ENCODE assay signal across 10 mouse cellular contexts in the genomic region with DNA sequence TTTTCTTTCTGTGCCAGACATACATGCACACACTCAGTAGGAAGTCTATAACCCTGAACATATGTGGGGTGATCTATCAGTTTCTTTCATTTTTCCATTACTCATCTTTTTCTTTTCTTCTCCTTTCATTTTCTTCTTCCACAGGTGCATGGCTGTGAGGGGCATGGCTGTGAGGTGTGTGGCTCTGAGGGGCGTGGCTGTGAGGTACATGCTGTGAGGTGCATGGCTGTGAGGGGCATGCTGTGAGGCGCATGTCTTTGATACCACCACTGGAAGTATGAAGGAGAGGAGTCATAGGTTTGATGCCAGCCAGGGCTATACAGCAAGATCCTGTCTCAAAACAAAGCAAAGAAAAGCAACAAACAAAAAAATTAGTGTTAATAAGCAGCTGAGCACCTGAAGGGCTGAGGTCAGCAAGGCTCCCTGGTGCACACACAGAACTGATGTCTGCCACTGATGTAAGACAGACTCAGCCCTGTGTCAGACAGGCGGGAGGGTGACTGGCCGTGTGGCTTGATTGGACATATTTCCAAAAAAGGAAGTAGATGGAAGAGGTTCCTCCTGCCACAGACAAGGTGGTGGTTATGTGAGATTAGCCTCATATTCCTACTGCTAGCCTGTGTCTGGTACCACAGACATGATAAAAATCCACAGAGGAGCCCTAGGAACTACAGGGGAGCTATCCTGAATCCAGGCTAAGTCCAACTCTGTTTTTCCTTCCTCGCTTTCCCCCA. TPM values are rescaled to one million over a fixed set of nuclear protein-coding genes. Genes with fewer than 3 reads are reported as not detected.
A peak's percentile ranks its signal among the peaks of the same experiment; 100 is the strongest.
DNase-seq lines count a peak whose midpoint lies in the region; ATAC-seq and TF ChIP-seq lines count a peak whose summit lies in the region.
"Had no signal": no experiment of that assay in that cellular context is flagged by ENCODE, and none has a peak within 500 bp of the region (broad histone marks: within the 10 kb centered on the region; RNA-seq: fewer than 3 reads in every experiment).

No protein-coding gene starts in this region.

- whole genome bisulfite sequencing in heart, postnatal 0 days = 51% methylated on average over 5 of the region's 5 CpGs
- WGBS in midbrain, embryonic 16.5 days = 86% methylated on average over 5 of the region's 5 CpGs

- H3K9ac ChIP-seq in heart, postnatal 0 days (replicated peaks; ENCODE audit: low read depth, low read length) = 0 out of 2 replicates have a peak overlapping the region, but pooled peaks have one; percentile 3
- H3K9ac ChIP-seq in midbrain, embryonic 16.5 days (ENCODE audit: low read depth, low read length) = no peak overlapping the region
- H3K9ac ChIP-seq: limb, embryonic 12.5 days; midbrain, embryonic 13.5 days had no signal

- no peaks in the 10 kb centered on the region for H3K27me3 ChIP-seq in heart, postnatal 0 days (ENCODE audit: control insufficient read depth, insufficient read depth, low read length)
- H3K27me3 ChIP-seq in midbrain, embryonic 16.5 days (ENCODE audit: control insufficient read depth, insufficient read depth, low read depth, low read length) = no peaks in the 10 kb centered on the region
- H3K27me3 ChIP-seq: limb, embryonic 12.5 days; midbrain, embryonic 13.5 days had no signal

- DNase-seq in adrenal gland, postnatal 14 days = peak; percentile 8
- no peak for DNase-seq in adrenal gland, postnatal 10 days
- DNase-seq in B cell, adult 2 months = peak; percentile 46 to 52
- DNase-seq in heart, postnatal 0 days (ENCODE audit: low spot score) = peak; percentile 31
- DNase-seq in adrenal gland, postnatal 25 days = no peak
- no peak for DNase-seq in left cerebral cortex, postnatal 36 days (ENCODE audit: low spot score in 2 of 2)

- H3K9me3 ChIP-seq in heart, postnatal 0 days (replicated peaks; ENCODE audit: control insufficient read depth, low read length) = peaks cover 7% of the 10 kb centered on the region
- H3K9me3 ChIP-seq in midbrain, embryonic 16.5 days (replicated peaks; ENCODE audit: control insufficient read depth, low read length, poor library complexity, severe bottlenecking) = no peaks in the 10 kb centered on the region
- H3K9me3 ChIP-seq: limb, embryonic 12.5 days; midbrain, embryonic 13.5 days had no signal

- no peak for TF ChIP-seq CTCF in heart, postnatal 0 days (IDR thresholded peaks at IDR 0.05; ENCODE audit: low read depth)

- no peaks in the 10 kb centered on the region for H3K36me3 ChIP-seq in heart, postnatal 0 days (replicated peaks; ENCODE audit: control insufficient read depth, insufficient read depth, low read length)
- no peaks in the 10 kb centered on the region for H3K36me3 ChIP-seq in midbrain, embryonic 16.5 days (ENCODE audit: control insufficient read depth, insufficient read depth, low read length)
- H3K36me3 ChIP-seq: limb, embryonic 12.5 days; midbrain, embryonic 13.5 days had no signal

- peak overlapping the region; percentile 32; the same call in 1 of the 2 replicates for H3K4me2 ChIP-seq in heart, postnatal 0 days (ENCODE audit: low read depth, low read length)
- H3K4me2 ChIP-seq in midbrain, embryonic 16.5 days (ENCODE audit: low read length) = no peak overlapping the region
- H3K4me2 ChIP-seq: limb, embryonic 12.5 days; midbrain, embryonic 13.5 days had no signal

- H3K4me1 ChIP-seq in heart, postnatal 0 days (ENCODE audit: control insufficient read depth, insufficient read depth) = peaks cover 37% of the 10 kb centered on the region
- no peaks in the 10 kb centered on the region for H3K4me1 ChIP-seq in midbrain, embryonic 16.5 days (ENCODE audit: control insufficient read depth, insufficient read depth, low read length)
- H3K4me1 ChIP-seq: limb, embryonic 12.5 days; midbrain, embryonic 13.5 days had no signal

- ATAC-seq in heart, postnatal 0 days (ENCODE audit: insufficient read depth, low read depth) = peak; percentile 28; the same call in 1 of the 2 replicates
- ATAC-seq in megakaryocyte, adult 5-6 weeks (ENCODE audit: poor library complexity, severe bottlenecking) = peak; percentile 93
- no peak for ATAC-seq in midbrain, embryonic 16.5 days
- ATAC-seq: midbrain, embryonic 13.5 days had no signal

- no peak for TF ChIP-seq EP300 in heart, postnatal 0 days (IDR thresholded peaks at IDR 0.05; ENCODE audit: low read depth)

- no peak overlapping the region for H3K4me3 ChIP-seq in heart, postnatal 0 days (ENCODE audit: low read depth, low read length)
- no peak overlapping the region for H3K4me3 ChIP-seq in midbrain, embryonic 16.5 days (ENCODE audit: low read depth, low read length)
- H3K4me3 ChIP-seq: limb, embryonic 12.5 days; midbrain, embryonic 13.5 days had no signal

- H3K27ac ChIP-seq in heart, postnatal 0 days (ENCODE audit: low read depth) = peak overlapping the region; percentile 93
- no peak overlapping the region for H3K27ac ChIP-seq in midbrain, embryonic 16.5 days (ENCODE audit: low read length)
- H3K27ac ChIP-seq: limb, embryonic 12.5 days; midbrain, embryonic 13.5 days had no signal

- intact Hi-C loops in left cerebral cortex, postnatal 36 days (cut with DNase I) = no loop called here

RNA-seq across cellular contexts. Expression of gene Stk38l, which starts 38.2 kb away (rescaled TPM):
- total RNA-seq in adrenal gland, postnatal 14 days (2021) = 17.8 and 18.9 TPM in 2 replicates
- 10 to 100 TPM; 13.3 to 17.6 TPM for total RNA-seq in adrenal gland, postnatal 10 days (2021)
- total RNA-seq in heart, postnatal 0 days (2014; rRNA removed; ENCODE audit: low replicate concordance) = 9.9 and 13.4 TPM in 2 replicates
- 17.7 and 20.5 TPM in 2 replicates for polyA plus RNA-seq in heart, postnatal 0 days (2015; fragmentation: Nextera tagmentation; extraction: Ambion mirVana)
- total RNA-seq in megakaryocyte, adult 5-6 weeks (2015) = 2.2 and 5.0 TPM in 2 replicates
- total RNA-seq in megakaryocyte, adult 5-6 weeks (2017) = 2.8 and 3.7 TPM in 2 replicates
- 20.8 and 26.9 TPM in 2 replicates for total RNA-seq in adrenal gland, postnatal 25 days (2021)
- 14.4 and 15.8 TPM in 2 replicates for polyA plus RNA-seq in midbrain, embryonic 16.5 days (2015; fragmentation: Nextera tagmentation; extraction: Ambion mirVana)
- total RNA-seq in left cerebral cortex, postnatal 36 days (2021) = 10 to 100 TPM; 23.3 to 23.9 TPM

RNA-seq across cellular contexts. Expression of gene Tm7sf3, which starts 44.0 kb away (rescaled TPM):
- 38.3 and 40.4 TPM in 2 replicates for total RNA-seq in adrenal gland, postnatal 14 days (2021)
- total RNA-seq in adrenal gland, postnatal 10 days (2021) = 10 to 100 TPM; 41.9 to 45.0 TPM
- 39.5 and 41.7 TPM in 2 replicates for total RNA-seq in heart, postnatal 0 days (2014; rRNA removed; ENCODE audit: low replicate concordance)
- 24.9 and 27.3 TPM in 2 replicates for polyA plus RNA-seq in heart, postnatal 0 days (2015; fragmentation: Nextera tagmentation; extraction: Ambion mirVana)
- 27.8 and 31.6 TPM in 2 replicates for total RNA-seq in megakaryocyte, adult 5-6 weeks (2015)
- total RNA-seq in megakaryocyte, adult 5-6 weeks (2017) = 40.3 and 40.4 TPM in 2 replicates
- 38.1 and 53.9 TPM in 2 replicates for total RNA-seq in adrenal gland, postnatal 25 days (2021)
- 31.7 and 32.7 TPM in 2 replicates for polyA plus RNA-seq in midbrain, embryonic 16.5 days (2015; fragmentation: Nextera tagmentation; extraction: Ambion mirVana)
- total RNA-seq in left cerebral cortex, postnatal 36 days (2021) = 10 to 100 TPM; 27.2 to 31.5 TPM

RNA-seq across cellular contexts. Expression of gene Med21, which starts 44.3 kb away (rescaled TPM):
- total RNA-seq in adrenal gland, postnatal 14 days (2021) = 63.7 and 66.8 TPM in 2 replicates
- total RNA-seq in adrenal gland, postnatal 10 days (2021) = 10 to 100 TPM; 55.1 to 59.5 TPM
- 85.9 and 86.8 TPM in 2 replicates for total RNA-seq in heart, postnatal 0 days (2014; rRNA removed; ENCODE audit: low replicate concordance)
- 139 and 145 TPM in 2 replicates for polyA plus RNA-seq in heart, postnatal 0 days (2015; fragmentation: Nextera tagmentation; extraction: Ambion mirVana)
- 96.7 and 109 TPM in 2 replicates for total RNA-seq in megakaryocyte, adult 5-6 weeks (2015)
- total RNA-seq in megakaryocyte, adult 5-6 weeks (2017) = 76.2 and 82.8 TPM in 2 replicates
- total RNA-seq in adrenal gland, postnatal 25 days (2021) = 70.3 and 72.0 TPM in 2 replicates
- polyA plus RNA-seq in midbrain, embryonic 16.5 days (2015; fragmentation: Nextera tagmentation; extraction: Ambion mirVana) = 105 and 108 TPM in 2 replicates
- total RNA-seq in left cerebral cortex, postnatal 36 days (2021) = 10 to 100 TPM; 39.1 to 43.6 TPM

Comparison
In these comparisons a context has a peak if more than half of its experiments do, and no peak if none do; other contexts are left out.
1. DNase-seq: peak in adrenal gland, postnatal 14 days (single experiment), B cell, adult 2 months (2 of 2) and heart, postnatal 0 days (single experiment); none in adrenal gland, postnatal 10 days (single experiment), adrenal gland, postnatal 25 days (single experiment) and left cerebral cortex, postnatal 36 days (0 of 2).